Mouse (Mus musculus) activated CD4-positive, CD25-positive, alpha-beta regulatory T cell, adult 4 months (primary cell): ENCODE data around the gene Stag1. TPM values are rescaled to one million over a fixed set of nuclear protein-coding genes. Genes with fewer than 3 reads are reported as not detected.

ENCODE experiments used
- ATAC-seq: one replicate; pipeline ENCODE4 v1.8.0; 2017
- polyA plus RNA-seq, 2 experiments: library from polyadenylated mRNA; unstranded; fragments of 100-300 nt; shearing (Covaris generic); gene quantifications; one replicate each; pipeline ENCODE4 v1.2.1; 2017

Gene Stag1
- polyA plus RNA-seq, 2 experiments from 2014 or later = 72.6 to 89.9 TPM

- ATAC-seq = no peak
Observed at GRCm38 (mm10) chr9:100605985-100606554, 8.5 kb downstream of the Stag1 start.

- no peak for ATAC-seq
Observed at GRCm38 (mm10) chr9:100613501-100614071, 16.0 kb downstream of the Stag1 start.

DNA sequence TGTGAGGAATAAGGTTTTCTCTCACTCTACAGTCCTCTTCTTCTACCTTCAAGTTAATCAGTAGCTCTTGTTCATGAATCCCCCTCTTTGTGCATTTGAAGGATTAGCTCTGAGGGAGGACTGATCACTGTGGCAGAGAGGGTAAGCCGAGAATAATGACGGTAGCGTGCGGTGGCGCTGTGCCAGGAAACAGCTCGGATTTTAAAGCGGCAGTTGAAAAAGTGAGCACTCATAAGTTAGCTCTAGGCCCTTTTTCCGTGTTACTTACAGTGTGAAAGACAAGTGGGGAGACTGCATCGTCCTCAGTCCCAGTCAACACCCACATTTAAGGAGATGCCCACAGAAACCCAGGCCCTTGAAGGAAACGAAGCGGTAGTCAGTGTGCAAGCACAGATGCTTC lies 19.3 kb downstream of the Stag1 start:
- no peak for ATAC-seq

- ATAC-seq = no peak
Observed at GRCm38 (mm10) chr9:100626258-100626657, 28.7 kb downstream of the Stag1 start.

DNA sequence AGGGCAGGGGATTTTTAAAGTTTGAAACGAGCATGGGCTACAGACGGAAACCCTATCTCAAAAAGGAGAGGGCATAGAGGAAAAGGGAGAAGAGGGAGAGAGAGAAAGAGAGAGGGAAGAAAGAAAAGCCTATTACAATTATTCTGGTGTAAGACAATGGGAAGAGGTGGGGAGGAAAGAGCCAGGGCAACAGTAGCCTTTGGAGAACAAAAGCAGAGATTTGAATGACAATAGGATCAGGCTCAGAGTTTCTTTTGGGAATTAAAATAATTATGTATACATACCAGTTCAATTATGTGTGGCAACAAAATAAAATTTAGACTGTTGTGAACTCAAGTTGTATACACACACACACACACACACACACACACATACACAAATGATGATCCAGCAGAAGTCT lies 43.2 kb downstream of the Stag1 start:
- ATAC-seq = no peak

GRCm38 (mm10) chr9:100641391-100642085 lies 43.9 kb downstream of the Stag1 start:
- no peak for ATAC-seq

- ATAC-seq = no peak
Observed at GRCm38 (mm10) chr9:100642186-100642839, 44.7 kb downstream of the Stag1 start.

DNA sequence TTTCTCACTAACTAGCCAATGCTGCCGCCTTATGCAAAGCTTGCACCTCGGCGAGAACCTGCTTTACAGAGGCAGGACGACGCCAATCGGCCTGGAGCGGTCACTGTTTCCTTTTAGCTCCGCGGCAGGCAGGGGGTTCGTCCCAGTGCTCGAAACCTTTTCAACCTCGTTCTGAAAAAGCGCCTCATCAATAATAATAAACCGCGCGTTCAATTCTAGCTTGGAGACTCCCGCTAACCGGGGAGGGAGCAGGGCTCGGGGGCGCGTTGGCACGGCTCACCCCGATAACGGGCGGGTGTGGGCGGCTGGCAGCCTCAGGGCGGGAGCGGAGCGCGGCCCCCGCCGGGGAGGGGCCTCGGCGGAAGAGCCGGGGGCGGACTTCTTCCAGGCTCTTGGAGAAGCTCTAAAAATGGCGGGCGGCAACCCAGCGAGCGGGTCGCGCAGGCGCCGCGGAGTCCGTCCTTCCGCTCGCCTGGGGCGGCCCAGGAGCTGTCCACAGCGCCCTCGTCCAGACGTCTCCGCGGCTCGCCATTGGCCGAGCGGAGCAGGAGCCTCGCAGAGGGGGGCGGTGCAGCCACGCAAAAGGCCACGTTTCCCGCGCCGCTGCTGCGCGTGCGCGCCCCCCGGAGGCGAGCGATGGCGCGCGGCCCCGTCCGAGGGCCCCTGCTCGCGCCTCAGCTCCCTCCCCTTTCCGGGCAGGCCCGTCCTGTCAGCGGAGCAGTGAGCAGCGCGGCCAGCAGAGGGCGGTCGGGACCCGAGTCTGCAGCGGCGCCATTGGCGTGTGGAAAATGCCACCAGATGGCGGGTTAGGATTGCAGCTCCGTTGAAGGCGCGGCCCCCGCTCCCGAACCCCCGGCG lies 45.5 kb downstream of the Stag1 start:
- peak; percentile 84 for ATAC-seq

DNA sequence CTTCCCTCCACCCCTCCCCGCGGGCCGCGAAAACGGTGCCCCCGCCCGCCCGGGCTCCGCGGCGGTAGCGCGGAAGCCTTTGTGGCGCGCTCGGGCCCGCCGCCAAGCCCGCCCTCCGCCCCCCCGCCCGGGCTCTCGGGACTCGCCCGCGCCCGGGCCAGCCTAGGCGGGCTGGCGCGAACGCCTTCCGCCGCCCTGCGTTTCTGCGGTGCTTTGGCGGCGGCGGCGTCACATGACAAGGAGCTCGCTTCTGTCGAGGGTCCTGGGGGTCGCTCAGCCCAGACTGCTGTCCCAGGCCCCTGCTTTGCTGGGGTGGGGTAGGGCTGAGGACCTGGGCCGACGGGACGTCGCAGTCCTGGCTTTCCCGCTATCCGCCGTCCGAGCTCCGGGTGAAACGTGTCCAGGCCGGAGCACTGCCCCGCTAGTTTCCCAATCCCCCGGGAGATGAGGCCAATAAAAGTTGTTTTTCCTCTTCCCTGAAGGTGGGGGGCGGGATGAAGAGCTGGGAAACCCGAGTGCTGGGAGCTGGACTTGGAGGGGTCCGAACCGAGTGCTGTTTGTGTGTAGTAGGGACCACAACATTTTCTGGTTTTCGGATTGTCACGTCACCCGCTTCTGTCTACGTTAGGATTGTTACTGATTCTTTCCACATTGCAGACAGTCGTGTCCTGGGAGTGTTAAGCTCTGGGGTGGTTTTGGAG lies 46.6 kb downstream of the Stag1 start:
- peak; percentile 13 for ATAC-seq

DNA sequence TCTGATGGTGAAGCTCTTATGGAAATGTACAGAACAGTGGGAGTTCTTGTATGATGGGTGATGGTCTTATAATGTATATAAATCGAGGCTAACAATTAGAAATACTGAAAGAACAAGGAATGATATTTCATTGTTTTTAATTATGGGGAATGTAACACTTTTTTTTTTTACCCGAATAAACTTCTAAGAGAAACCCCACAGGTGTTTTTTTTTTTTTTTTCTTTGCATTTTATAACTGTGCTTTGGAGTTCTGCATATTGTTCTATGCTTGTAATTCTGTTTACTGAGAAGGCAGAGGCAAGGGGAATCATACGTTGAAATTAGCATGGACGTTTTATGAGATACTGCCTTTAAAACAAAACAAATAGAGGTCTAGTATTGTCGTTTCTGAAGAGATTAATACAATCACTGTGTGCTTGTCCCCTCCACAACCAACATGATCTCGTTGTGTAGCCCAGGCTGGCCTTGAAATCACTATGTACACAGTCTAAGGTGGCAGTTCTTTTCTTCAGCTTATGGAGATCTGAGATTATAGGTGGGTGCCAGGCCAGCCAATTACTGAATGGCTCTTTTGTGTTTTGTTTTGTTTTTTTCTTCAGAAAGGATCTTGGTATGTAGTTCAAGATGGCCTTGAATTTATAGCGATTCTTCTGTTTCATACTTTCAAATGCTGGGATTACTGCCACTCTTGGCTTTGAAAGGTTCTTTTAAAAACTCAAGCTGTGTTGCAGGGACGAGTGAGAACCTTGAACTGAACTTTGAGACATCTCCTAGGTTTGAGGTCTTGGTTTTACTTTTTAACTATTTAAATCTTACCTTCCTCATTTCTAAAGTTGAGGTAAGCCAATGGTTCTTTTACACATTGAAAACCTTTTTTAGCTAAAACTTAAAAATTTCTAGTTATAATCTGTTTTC lies 47.7 kb downstream of the Stag1 start:
- ATAC-seq = no peak

GRCm38 (mm10) chr9:100646276-100646675 lies 48.7 kb downstream of the Stag1 start:
- no peak for ATAC-seq

DNA sequence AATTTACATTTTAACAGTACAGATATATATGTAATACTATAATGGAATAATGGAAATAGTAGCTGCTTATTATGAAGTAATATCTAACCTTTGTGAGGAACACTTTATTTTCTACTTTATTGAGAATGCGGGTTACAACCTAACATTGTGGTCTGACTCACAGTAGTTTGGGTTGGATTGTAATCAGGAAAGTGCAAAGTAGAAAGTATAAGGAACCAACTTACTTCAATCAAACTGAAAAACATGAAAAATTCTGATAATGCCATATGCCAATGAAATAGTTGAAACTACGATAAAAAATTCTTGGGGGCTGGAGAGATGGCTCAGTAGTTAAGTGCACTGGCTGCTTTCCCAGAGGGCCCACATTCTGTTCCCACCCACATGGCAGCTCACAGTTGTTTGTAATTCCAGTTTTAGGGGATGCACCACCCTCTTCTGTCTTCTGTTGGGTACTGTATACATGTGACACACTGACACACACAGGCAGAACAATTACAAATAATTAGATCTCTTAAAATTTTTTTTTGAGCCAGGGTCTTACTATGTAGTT lies 50.3 kb downstream of the Stag1 start:
- no peak for ATAC-seq

DNA sequence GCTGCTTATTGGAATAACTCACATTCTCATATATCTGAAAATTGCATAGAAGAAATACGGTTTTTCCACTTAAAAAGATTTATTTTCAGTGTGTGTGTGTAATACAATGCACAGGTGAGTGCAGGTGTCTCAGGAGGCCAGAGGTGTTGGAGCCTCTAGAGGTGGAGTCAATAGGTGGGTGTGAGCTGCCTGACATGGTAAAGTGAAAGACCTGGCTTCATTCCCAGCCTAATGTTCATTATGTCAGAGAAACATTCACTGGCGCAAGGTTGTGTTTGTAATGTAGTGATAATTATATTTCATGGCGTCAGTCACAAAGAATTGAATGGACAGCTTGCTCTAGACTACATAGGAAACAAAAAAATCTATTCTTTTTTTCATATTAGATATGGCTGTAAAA lies 56.5 kb downstream of the Stag1 start:
- ATAC-seq = no peak

DNA sequence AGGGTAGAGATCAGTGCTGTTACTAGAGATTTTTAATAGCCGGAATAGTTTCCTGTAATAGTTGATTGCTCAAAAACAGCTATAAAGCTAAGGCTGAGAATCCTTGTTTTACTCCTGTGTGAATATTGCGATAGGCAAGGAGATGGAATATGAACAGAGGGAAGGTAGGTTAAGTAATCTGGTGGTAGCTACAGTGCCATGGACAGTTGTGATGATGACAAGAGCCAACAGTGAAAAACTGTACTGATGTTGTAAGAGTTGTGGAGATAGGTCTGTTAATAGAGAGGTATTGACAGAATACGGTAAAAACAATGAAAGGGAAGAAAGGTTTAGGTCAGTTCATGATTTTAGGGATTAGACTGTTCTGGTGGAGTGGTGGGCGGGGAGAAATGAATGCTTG lies 58.5 kb downstream of the Stag1 start:
- no peak for ATAC-seq

DNA sequence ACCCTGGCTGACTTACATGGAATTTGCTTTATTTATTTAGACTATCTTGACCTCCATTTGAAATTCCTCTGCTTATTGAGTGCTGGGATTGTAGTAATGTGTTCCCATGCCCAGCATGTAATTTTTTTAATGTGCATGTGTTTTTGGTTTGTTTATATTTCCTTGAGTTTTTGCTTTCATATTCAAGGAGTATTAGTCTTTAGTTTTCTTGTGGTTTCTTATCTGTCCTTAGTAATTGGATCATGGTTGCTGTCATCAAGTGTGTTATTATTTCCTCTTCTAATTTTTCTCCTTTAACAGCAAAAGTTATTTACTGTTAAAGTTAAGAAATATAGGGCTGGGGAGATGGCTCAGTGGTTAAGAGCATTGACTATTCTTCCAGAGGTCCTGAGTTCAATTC lies 63.0 kb downstream of the Stag1 start:
- no peak for ATAC-seq

GRCm38 (mm10) chr9:100663473-100664134 lies 66.0 kb downstream of the Stag1 start:
- no peak for ATAC-seq

- ATAC-seq = no peak
Observed at GRCm38 (mm10) chr9:100670151-100670550, 72.6 kb downstream of the Stag1 start.

- ATAC-seq = no peak
Observed at GRCm38 (mm10) chr9:100679036-100679435, 81.4 kb downstream of the Stag1 start.

DNA sequence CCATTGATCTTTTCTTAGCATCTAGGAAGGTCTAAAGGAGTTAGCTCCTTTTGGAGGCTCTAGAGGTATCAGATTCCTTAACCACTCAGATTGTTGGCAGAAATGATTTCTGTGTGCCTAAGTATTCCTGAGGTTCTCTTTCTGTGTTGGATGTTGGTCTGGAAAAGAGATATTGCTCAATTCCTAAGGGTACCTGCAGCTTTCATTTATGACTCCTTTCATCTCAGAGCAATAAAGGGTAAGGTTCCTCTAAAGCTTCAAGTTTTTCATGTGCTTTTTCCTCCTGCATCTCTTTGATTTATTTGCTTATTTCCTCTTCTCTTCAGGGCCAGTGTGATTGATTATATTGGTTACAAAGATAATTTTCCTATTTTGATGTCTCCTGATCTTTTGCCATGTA lies 84.7 kb downstream of the Stag1 start:
- ATAC-seq = no peak
